Mouse (Mus musculus) spleen, postnatal 4 days (tissue): ENCODE data around the gene Gm7879.

Experiments
- DNase-seq, 2 experiments: peaks; one replicate each; pipeline ENCODE4 v3.0.0; 2022; ENCODE audit warnings: low spot score in 2 of 2

Gene Gm7879

DNA sequence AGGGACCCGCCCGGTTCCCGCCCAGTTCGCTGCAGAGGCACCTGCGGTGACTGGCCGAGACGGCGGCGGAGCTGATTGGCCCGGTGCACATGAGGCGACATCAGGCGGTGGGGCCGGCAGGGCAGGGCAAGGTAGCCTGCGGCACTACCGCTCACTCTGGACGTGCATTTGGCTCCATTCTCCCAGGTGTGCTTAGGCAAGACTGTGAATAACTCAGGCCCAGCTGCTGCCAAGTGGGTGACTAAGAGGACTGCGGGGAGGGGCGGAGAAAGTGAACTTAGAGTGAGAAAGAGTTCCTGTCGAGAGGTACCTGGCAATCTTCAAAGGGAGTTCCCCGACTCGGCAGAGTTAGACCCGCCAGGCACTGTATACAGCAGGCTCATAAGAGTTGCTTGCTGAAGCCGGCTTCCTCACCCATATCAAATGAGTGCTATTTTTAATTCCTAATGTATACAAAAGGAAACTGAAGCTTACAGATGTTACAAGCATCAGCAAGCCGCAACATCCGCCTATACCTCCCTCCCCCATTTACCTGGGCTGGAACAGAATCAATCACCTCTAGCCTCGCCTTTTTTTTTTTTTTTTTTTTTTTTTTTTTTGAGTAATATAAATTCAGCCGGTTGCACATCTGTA lies 35.3 kb downstream of the Gm7879 start:
- peak; percentile 69 to 84 for DNase-seq

DNA sequence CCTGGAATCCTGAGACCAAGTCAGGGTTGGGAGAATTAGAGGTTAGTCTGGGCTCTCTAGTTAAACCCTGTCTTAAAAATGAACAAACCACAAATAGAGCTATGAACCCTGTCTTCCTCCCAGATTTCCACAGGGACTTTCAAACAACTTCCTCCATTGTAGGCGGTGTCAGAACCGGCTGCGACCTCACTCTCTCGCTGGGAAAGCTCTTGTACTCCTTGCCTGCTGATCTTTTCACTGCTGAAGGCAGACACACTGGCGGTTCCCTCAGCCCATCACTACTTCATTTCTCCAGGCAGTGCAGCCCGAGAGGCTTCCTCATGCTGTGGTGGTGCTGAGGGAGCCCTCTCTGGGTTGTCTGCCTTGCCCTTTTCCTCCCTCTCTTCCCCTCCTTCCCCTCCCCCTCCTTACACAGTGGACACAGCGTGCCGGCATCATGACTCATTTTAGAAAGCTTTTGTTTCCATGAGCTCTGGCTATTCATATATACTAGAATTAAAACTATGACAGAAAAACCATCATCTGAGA lies 35.9 kb downstream of the Gm7879 start:
- peak; percentile 12 to 61 for DNase-seq

DNA sequence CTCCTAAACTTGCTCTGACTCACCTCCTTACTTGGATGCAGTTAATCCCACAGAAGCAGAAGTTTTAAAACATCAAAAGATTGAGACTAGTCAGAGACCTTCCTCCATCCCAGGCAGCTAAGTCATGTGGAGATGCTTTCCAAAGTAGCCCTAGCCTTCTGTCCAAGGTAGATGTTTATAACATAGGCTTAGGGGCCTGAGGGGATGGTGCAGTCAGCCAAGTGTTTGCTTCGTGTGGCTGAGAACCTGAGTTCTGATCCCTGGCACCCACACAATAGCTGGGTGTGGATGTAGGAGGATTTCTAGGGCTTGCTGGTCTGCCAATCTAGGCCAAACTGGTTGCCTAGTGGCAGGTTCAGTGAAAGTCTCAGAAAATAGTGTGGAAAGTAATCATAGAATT lies 40.3 kb downstream of the Gm7879 start:
- DNase-seq: no peak

DNA sequence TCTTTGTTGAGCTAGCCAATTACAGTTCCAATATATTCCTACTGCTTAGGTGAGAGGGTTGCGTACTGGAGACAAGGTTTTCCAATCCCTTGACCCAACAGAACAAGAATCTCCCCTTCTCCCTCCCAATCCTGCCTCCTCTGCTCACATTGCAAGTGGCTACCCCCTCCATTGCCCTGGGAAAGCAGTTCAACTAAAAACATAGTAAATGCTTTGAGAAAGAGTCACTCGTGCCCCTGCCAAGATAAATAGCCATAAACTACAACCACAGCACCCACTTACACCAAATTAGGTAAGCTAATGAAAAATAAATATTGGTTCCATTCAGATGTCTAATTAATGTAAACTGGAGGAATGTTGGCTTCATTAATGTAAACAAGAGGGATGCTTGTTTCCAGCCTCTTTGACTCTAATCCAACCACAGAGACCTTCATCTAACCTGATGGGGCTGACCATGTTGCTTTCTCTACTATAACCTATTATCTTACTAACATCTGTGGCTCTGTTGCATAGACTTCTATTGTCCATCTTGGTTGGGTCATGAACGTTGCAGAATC lies 47.0 kb downstream of the Gm7879 start:
- DNase-seq: no peak

DNA sequence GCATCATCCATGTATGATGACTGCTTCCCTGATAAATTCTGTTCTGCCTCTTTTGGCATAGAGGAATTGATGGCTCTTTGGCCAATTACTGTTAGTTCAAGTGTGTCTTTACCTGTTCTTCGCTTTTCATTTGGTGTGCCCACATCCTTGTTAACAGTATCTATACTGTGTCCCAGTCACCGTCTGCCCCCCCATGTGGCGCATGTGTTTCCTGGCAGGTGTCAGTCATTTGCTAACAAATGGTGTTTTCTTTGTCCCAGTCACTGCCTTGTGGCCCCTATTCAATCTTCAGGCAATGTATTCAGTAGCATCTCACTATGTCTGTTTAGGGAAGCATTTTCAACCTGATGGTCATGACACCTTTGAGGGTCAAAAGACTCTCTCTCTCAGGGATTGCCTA lies 48.1 kb downstream of the Gm7879 start:
- DNase-seq: no peak
